Mouse (Mus musculus) embryonic facial prominence, embryonic 15.5 days (tissue): Measurements from ENCODE around the gene Slco3a1. TPM values are rescaled to one million over a fixed set of nuclear protein-coding genes. Genes with fewer than 3 reads are reported as not detected.

Source experiments
- ATAC-seq: fragments of 200-750 bp; cut with Nextera tagmentation; 2 replicates; pipeline ENCODE4 v1.8.0; 2017; ENCODE audit warnings: low read depth, moderate TSS enrichment; ENCODE audit not compliant: insufficient number of reproducible peaks, low FRiP score, low TSS enrichment
- H3K27ac ChIP-seq: fragments of 300-500 bp; sonication (generic); replicated peaks from 2 replicates; pipeline ENCODE4 v1.5.1; 2015; ENCODE audit warnings: mild to moderate bottlenecking, inconsistent platforms
- H3K27me3 ChIP-seq: fragments of 300-500 bp; sonication (generic); 2 replicates; pipeline ENCODE4 v1.6.1; 2015; ENCODE audit warnings: inconsistent platforms
- H3K36me3 ChIP-seq: fragments of 300-500 bp; sonication (generic); 2 replicates; pipeline ENCODE4 v1.6.1; 2015; ENCODE audit warnings: mild to moderate bottlenecking, inconsistent platforms
- H3K4me1 ChIP-seq: fragments of 300-500 bp; sonication (generic); 2 replicates; pipeline ENCODE4 v1.6.1; 2015; ENCODE audit warnings: inconsistent platforms
- H3K4me2 ChIP-seq: fragments of 300-500 bp; sonication (generic); replicated peaks from 2 replicates; pipeline ENCODE4 v1.6.1; 2015; ENCODE audit warnings: mild to moderate bottlenecking, inconsistent platforms
- H3K4me3 ChIP-seq: fragments of 300-500 bp; sonication (generic); replicated peaks from 2 replicates; pipeline ENCODE4 v1.5.1; 2015; ENCODE audit warnings: mild to moderate bottlenecking, inconsistent platforms
- H3K9ac ChIP-seq: fragments of 300-500 bp; sonication (generic); 2 replicates; pipeline ENCODE4 v1.6.1; 2015; ENCODE audit warnings: inconsistent platforms
- H3K9me3 ChIP-seq: fragments of 300-500 bp; sonication (generic); replicated peaks from 2 replicates; pipeline ENCODE4 v1.6.1; 2016; ENCODE audit warnings: inconsistent platforms
- WGBS: fragments of 180-500 bp; shearing (Covaris S2); methylation state at CpG from one replicate; pipeline ENCODE4 v1.1.7; 2015; 5-methylcytosine and 5-hydroxymethylcytosine counted together
- polyA plus RNA-seq: library from polyadenylated mRNA; unstranded; fragments of >200 nt; fragmentation: Nextera tagmentation; extraction: Ambion mirVana; gene quantifications from 2 replicates; pipeline ENCODE4 v1.2.1, GENCODE M21; 2015

Slco3a1 gene
- polyA plus RNA-seq, 1 experiment from 2014 or later: 20.5 TPM

- Histone ChIP-seq H3K4me2 (no peak overlapping the region), H3K27ac (no peak overlapping the region), H3K4me3 (no peak overlapping the region), H3K27me3 (no peaks in the 10 kb centered on the region), H3K36me3 (no peaks in the 10 kb centered on the region), H3K4me1 (peaks cover 13% of the 10 kb centered on the region; the same call in 1 of the 2 replicates), H3K9me3 (no peaks in the 10 kb centered on the region), H3K9ac (no peak overlapping the region)
- no peak for ATAC-seq
- WGBS: 80% methylated on average over 6 of the region's 6 CpGs
These were observed 26.9 kb downstream of the Slco3a1 start for GRCm38 (mm10) chr7:74527689-74528088.

GRCm38 (mm10) chr7:74526030-74526429 lies 28.6 kb downstream of the Slco3a1 start:
- no peaks in the 10 kb centered on the region for H3K9me3 ChIP-seq
- H3K27ac ChIP-seq: no peak overlapping the region
- H3K36me3 ChIP-seq: no peaks in the 10 kb centered on the region
- H3K4me3 ChIP-seq: no peak overlapping the region
- no peak overlapping the region for H3K9ac ChIP-seq
- no peaks in the 10 kb centered on the region for H3K27me3 ChIP-seq
- H3K4me1 ChIP-seq: peaks cover 13% of the 10 kb centered on the region; the same call in 1 of the 2 replicates
- WGBS: 88% methylated on average over 4 of the region's 4 CpGs
- H3K4me2 ChIP-seq: no peak overlapping the region
- no peak for ATAC-seq

- peaks cover 13% of the 10 kb centered on the region; the same call in 1 of the 2 replicates for H3K4me1 ChIP-seq
- H3K27me3 ChIP-seq: no peaks in the 10 kb centered on the region
- H3K27ac ChIP-seq: no peak overlapping the region
- no peaks in the 10 kb centered on the region for H3K9me3 ChIP-seq
- no peak overlapping the region for H3K4me3 ChIP-seq
- no peaks in the 10 kb centered on the region for H3K36me3 ChIP-seq
- H3K9ac ChIP-seq: no peak overlapping the region
- 81% methylated on average over 2 of the region's 2 CpGs for WGBS
- H3K4me2 ChIP-seq: no peak overlapping the region
- ATAC-seq: no peak
These were observed 29.0 kb downstream of the Slco3a1 start for GRCm38 (mm10) chr7:74525586-74525985.

GRCm38 (mm10) chr7:74524188-74524971 lies 30.2 kb downstream of the Slco3a1 start:
- peaks cover 10% of the 10 kb centered on the region; the same call in 1 of the 2 replicates for H3K4me1 ChIP-seq
- H3K4me2 ChIP-seq: no peak overlapping the region
- H3K9ac ChIP-seq: no peak overlapping the region
- H3K27ac ChIP-seq: no peak overlapping the region
- no peak for ATAC-seq
- H3K36me3 ChIP-seq: no peaks in the 10 kb centered on the region
- WGBS: 83% methylated on average over 8 of the region's 8 CpGs
- no peaks in the 10 kb centered on the region for H3K9me3 ChIP-seq
- no peaks in the 10 kb centered on the region for H3K27me3 ChIP-seq
- no peak overlapping the region for H3K4me3 ChIP-seq

GRCm38 (mm10) chr7:74523086-74523485 lies 31.5 kb downstream of the Slco3a1 start:
- no peak overlapping the region for H3K4me3 ChIP-seq
- ATAC-seq: no peak
- H3K27me3 ChIP-seq: no peaks in the 10 kb centered on the region
- H3K9ac ChIP-seq: no peak overlapping the region
- WGBS: 83% methylated on average over 4 of the region's 4 CpGs
- H3K4me1 ChIP-seq: 0 out of 2 replicates have a peak, but pooled peaks cover under 1% of the 10 kb centered on the region
- no peak overlapping the region for H3K27ac ChIP-seq
- H3K9me3 ChIP-seq: no peaks in the 10 kb centered on the region
- no peaks in the 10 kb centered on the region for H3K36me3 ChIP-seq
- H3K4me2 ChIP-seq: no peak overlapping the region

GRCm38 (mm10) chr7:74522260-74522659 lies 32.3 kb downstream of the Slco3a1 start:
- no peak overlapping the region for H3K4me2 ChIP-seq
- H3K27ac ChIP-seq: no peak overlapping the region
- H3K4me1 ChIP-seq: no peaks in the 10 kb centered on the region
- H3K9me3 ChIP-seq: no peaks in the 10 kb centered on the region
- no peak overlapping the region for H3K4me3 ChIP-seq
- ATAC-seq: no peak
- H3K27me3 ChIP-seq: no peaks in the 10 kb centered on the region
- no peak overlapping the region for H3K9ac ChIP-seq
- no peaks in the 10 kb centered on the region for H3K36me3 ChIP-seq
- WGBS: 77% methylated on average over 4 of the region's 4 CpGs

- ATAC-seq: no peak
- H3K27ac ChIP-seq: no peak overlapping the region
- H3K9me3 ChIP-seq: no peaks in the 10 kb centered on the region
- no peak overlapping the region for H3K4me2 ChIP-seq
- H3K36me3 ChIP-seq: no peaks in the 10 kb centered on the region
- WGBS: 69% methylated on average over 6 of the region's 6 CpGs
- no peak overlapping the region for H3K4me3 ChIP-seq
- H3K9ac ChIP-seq: no peak overlapping the region
- H3K4me1 ChIP-seq: no peaks in the 10 kb centered on the region
- no peaks in the 10 kb centered on the region for H3K27me3 ChIP-seq
These were observed 35.2 kb downstream of the Slco3a1 start for GRCm38 (mm10) chr7:74519386-74519785.

GRCm38 (mm10) chr7:74518776-74519175 lies 35.8 kb downstream of the Slco3a1 start:
- 86% methylated on average over 1 of the region's 1 CpGs for WGBS
- ATAC-seq: no peak
- Histone ChIP-seq H3K4me1 (no peaks in the 10 kb centered on the region), H3K27ac (no peak overlapping the region), H3K27me3 (no peaks in the 10 kb centered on the region), H3K4me2 (no peak overlapping the region), H3K9ac (no peak overlapping the region), H3K9me3 (no peaks in the 10 kb centered on the region), H3K4me3 (no peak overlapping the region), H3K36me3 (no peaks in the 10 kb centered on the region)

GRCm38 (mm10) chr7:74518255-74518654 lies 36.3 kb downstream of the Slco3a1 start:
- Histone ChIP-seq H3K4me2 (no peak overlapping the region), H3K27me3 (no peaks in the 10 kb centered on the region), H3K36me3 (no peaks in the 10 kb centered on the region), H3K9ac (no peak overlapping the region), H3K9me3 (no peaks in the 10 kb centered on the region), H3K4me1 (no peaks in the 10 kb centered on the region), H3K27ac (no peak overlapping the region), H3K4me3 (no peak overlapping the region)
- WGBS: 83% methylated on average over 5 of the region's 5 CpGs
- no peak for ATAC-seq

- Histone ChIP-seq H3K9ac (no peak overlapping the region), H3K9me3 (no peaks in the 10 kb centered on the region), H3K4me1 (no peaks in the 10 kb centered on the region), H3K27me3 (no peaks in the 10 kb centered on the region), H3K36me3 (no peaks in the 10 kb centered on the region), H3K4me2 (no peak overlapping the region), H3K27ac (no peak overlapping the region), H3K4me3 (no peak overlapping the region)
- no peak for ATAC-seq
- WGBS: 72% methylated on average over 1 of the region's 1 CpGs
These were observed 43.9 kb downstream of the Slco3a1 start for GRCm38 (mm10) chr7:74510676-74511075.

- Histone ChIP-seq H3K4me3 (no peak overlapping the region), H3K27me3 (no peaks in the 10 kb centered on the region), H3K4me2 (no peak overlapping the region), H3K27ac (no peak overlapping the region), H3K9me3 (no peaks in the 10 kb centered on the region), H3K4me1 (no peaks in the 10 kb centered on the region), H3K9ac (no peak overlapping the region), H3K36me3 (0 out of 2 replicates have a peak, but pooled peaks cover 6% of the 10 kb centered on the region)
- WGBS: 39% methylated on average over 4 of the region's 4 CpGs
- no peak for ATAC-seq
These were observed 46.4 kb downstream of the Slco3a1 start for GRCm38 (mm10) chr7:74508205-74508604.

- no peaks in the 10 kb centered on the region for H3K9me3 ChIP-seq
- no peak overlapping the region for H3K4me2 ChIP-seq
- no peaks in the 10 kb centered on the region for H3K27me3 ChIP-seq
- 0 out of 2 replicates have a peak, but pooled peaks cover 6% of the 10 kb centered on the region for H3K36me3 ChIP-seq
- no peak for ATAC-seq
- H3K4me3 ChIP-seq: no peak overlapping the region
- H3K27ac ChIP-seq: no peak overlapping the region
- H3K9ac ChIP-seq: no peak overlapping the region
- 87% methylated on average over 5 of the region's 5 CpGs for WGBS
- H3K4me1 ChIP-seq: no peaks in the 10 kb centered on the region
These were observed 47.7 kb downstream of the Slco3a1 start for GRCm38 (mm10) chr7:74506856-74507255.
